Mouse (Mus musculus) kidney, postnatal 0 days (tissue): Measurements from ENCODE around the gene Immp2l. TPM values are rescaled to one million over a fixed set of nuclear protein-coding genes. Genes with fewer than 3 reads are reported as not detected.

Experiments
- ATAC-seq: fragments of 200-750 bp; cut with Nextera tagmentation; replicated peaks from 2 replicates; pipeline ENCODE4 v1.8.0; 2017; ENCODE audit warnings: low read depth, moderate number of reproducible peaks, moderate TSS enrichment, moderate library complexity; ENCODE audit not compliant: low FRiP score
- DNase-seq: peaks from one replicate; pipeline ENCODE4 v3.0.0-alpha.2; 2016; ENCODE audit warnings: low spot score
- H3K27ac ChIP-seq: fragments of 300-500 bp; sonication (generic); 2 replicates; pipeline ENCODE4 v1.5.1; 2014; ENCODE audit warnings: mild to moderate bottlenecking
- H3K27me3 ChIP-seq: fragments of 300-500 bp; sonication (generic); 2 replicates; pipeline ENCODE4 v1.6.1; 2014; ENCODE audit warnings: low read length, mixed read lengths; ENCODE audit not compliant: insufficient read depth
- H3K36me3 ChIP-seq: fragments of 300-500 bp; sonication (generic); 2 replicates; pipeline ENCODE4 v1.6.1; 2014; ENCODE audit warnings: low read length, mixed read lengths; ENCODE audit not compliant: insufficient read depth
- H3K4me1 ChIP-seq: fragments of 300-500 bp; sonication (generic); replicated peaks from 2 replicates; pipeline ENCODE4 v1.6.1; 2014; ENCODE audit warnings: antibody characterized with exemption, low read length, mixed read lengths; ENCODE audit not compliant: insufficient read depth
- H3K4me2 ChIP-seq: fragments of 300-500 bp; sonication (generic); 2 replicates; pipeline ENCODE4 v1.6.1; 2014; ENCODE audit warnings: mild to moderate bottlenecking, low read length, moderate library complexity, mixed read lengths
- H3K4me3 ChIP-seq: fragments of 300-500 bp; sonication (generic); replicated peaks from 2 replicates; pipeline ENCODE4 v1.5.1; 2014; ENCODE audit warnings: low read depth, low read length
- H3K9ac ChIP-seq: fragments of 300-500 bp; sonication (generic); 2 replicates; pipeline ENCODE4 v1.6.1; 2014; ENCODE audit warnings: low read depth, low read length
- H3K9me3 ChIP-seq: fragments of 300-500 bp; sonication (generic); replicated peaks from 2 replicates; pipeline ENCODE4 v1.6.1; 2016; ENCODE audit warnings: low read length, inconsistent platforms, mixed read lengths
- CTCF ChIP-seq: IDR thresholded peaks from 2 replicates; pipeline ENCODE4 v1.5.1; 2016; ENCODE audit warnings: antibody characterized with exemption, low read depth, mild to moderate bottlenecking, moderate library complexity
- WGBS: fragments of 180-500 bp; shearing (Covaris S2); extraction: QIAGEN DNeasy Blood & Tissue Kit; methylation state at CpG from one replicate; pipeline ENCODE4 v1.1.7; 2014; 5-methylcytosine and 5-hydroxymethylcytosine counted together
- polyA plus RNA-seq: library from polyadenylated mRNA; unstranded; fragments of >200 nt; fragmentation: Nextera tagmentation; extraction: Ambion mirVana; gene quantifications from 2 replicates; pipeline ENCODE4 v1.2.1, GENCODE M21; 2015

Gene Immp2l
- polyA plus RNA-seq, 1 experiment from 2014 or later = 8.7 TPM

- Histone ChIP-seq H3K4me2 (no peak overlapping the region), H3K9ac (no peak overlapping the region), H3K4me3 (no peak overlapping the region), H3K27me3 (no peaks in the 10 kb centered on the region), H3K4me1 (no peaks in the 10 kb centered on the region), H3K36me3 (no peaks in the 10 kb centered on the region), H3K27ac (no peak overlapping the region), H3K9me3 (no peaks in the 10 kb centered on the region)
- 86% methylated on average over 3 of the region's 3 CpGs for WGBS
- DNase-seq (no peak), ATAC-seq (no peak)
- no peak for TF ChIP-seq CTCF
These were observed 39.4 kb downstream of the Immp2l start for GRCm38 (mm10) chr12:41063281-41063680.

- 72% methylated on average over 1 of the region's 1 CpGs for WGBS
- no peak for DNase-seq
- H3K9me3 ChIP-seq = no peaks in the 10 kb centered on the region
- H3K36me3 ChIP-seq = no peaks in the 10 kb centered on the region
- H3K27me3 ChIP-seq = no peaks in the 10 kb centered on the region
- H3K27ac ChIP-seq = no peak overlapping the region
- TF ChIP-seq CTCF = no peak
- no peak overlapping the region for H3K4me3 ChIP-seq
- H3K9ac ChIP-seq = no peak overlapping the region
- H3K4me2 ChIP-seq = no peak overlapping the region
- no peaks in the 10 kb centered on the region for H3K4me1 ChIP-seq
- no peak for ATAC-seq
These were observed 58.0 kb downstream of the Immp2l start for GRCm38 (mm10) chr12:41081843-41082242.

- H3K4me2 ChIP-seq = no peak overlapping the region
- ATAC-seq = no peak
- no peak for TF ChIP-seq CTCF
- 69% methylated on average over 2 of the region's 2 CpGs for WGBS
- H3K4me3 ChIP-seq = no peak overlapping the region
- no peaks in the 10 kb centered on the region for H3K4me1 ChIP-seq
- H3K27me3 ChIP-seq = no peaks in the 10 kb centered on the region
- H3K9me3 ChIP-seq = no peaks in the 10 kb centered on the region
- H3K27ac ChIP-seq = no peak overlapping the region
- H3K36me3 ChIP-seq = no peaks in the 10 kb centered on the region
- no peak for DNase-seq
- no peak overlapping the region for H3K9ac ChIP-seq
These were observed 60.6 kb downstream of the Immp2l start for GRCm38 (mm10) chr12:41084370-41085089.

GRCm38 (mm10) chr12:41089931-41090366 lies 66.1 kb downstream of the Immp2l start:
- no peaks in the 10 kb centered on the region for H3K36me3 ChIP-seq
- TF ChIP-seq CTCF = no peak
- WGBS = 81% methylated on average over 5 of the region's 5 CpGs
- no peak overlapping the region for H3K4me3 ChIP-seq
- DNase-seq (no peak), ATAC-seq (no peak)
- no peaks in the 10 kb centered on the region for H3K4me1 ChIP-seq
- no peaks in the 10 kb centered on the region for H3K9me3 ChIP-seq
- no peak overlapping the region for H3K27ac ChIP-seq
- no peaks in the 10 kb centered on the region for H3K27me3 ChIP-seq
- no peak overlapping the region for H3K9ac ChIP-seq
- no peak overlapping the region for H3K4me2 ChIP-seq

- no peak overlapping the region for H3K4me3 ChIP-seq
- H3K9me3 ChIP-seq = no peaks in the 10 kb centered on the region
- H3K27ac ChIP-seq = no peak overlapping the region
- no peaks in the 10 kb centered on the region for H3K27me3 ChIP-seq
- H3K36me3 ChIP-seq = no peaks in the 10 kb centered on the region
- 89% methylated on average over 2 of the region's 2 CpGs for WGBS
- TF ChIP-seq CTCF = no peak
- ATAC-seq (no peak), DNase-seq (no peak)
- H3K4me2 ChIP-seq = no peak overlapping the region
- no peaks in the 10 kb centered on the region for H3K4me1 ChIP-seq
- no peak overlapping the region for H3K9ac ChIP-seq
These were observed 66.9 kb downstream of the Immp2l start for GRCm38 (mm10) chr12:41090771-41091170.

GRCm38 (mm10) chr12:41091316-41091715 lies 67.4 kb downstream of the Immp2l start:
- Histone ChIP-seq H3K4me2 (no peak overlapping the region), H3K4me3 (no peak overlapping the region), H3K9me3 (no peaks in the 10 kb centered on the region), H3K9ac (no peak overlapping the region), H3K36me3 (no peaks in the 10 kb centered on the region), H3K27ac (no peak overlapping the region), H3K27me3 (no peaks in the 10 kb centered on the region), H3K4me1 (no peaks in the 10 kb centered on the region)
- DNase-seq (no peak), ATAC-seq (no peak)
- 79% methylated on average over 2 of the region's 2 CpGs for WGBS
- no peak for TF ChIP-seq CTCF

GRCm38 (mm10) chr12:41096045-41096444 lies 72.2 kb downstream of the Immp2l start:
- no peaks in the 10 kb centered on the region for H3K27me3 ChIP-seq
- TF ChIP-seq CTCF = no peak
- no peaks in the 10 kb centered on the region for H3K9me3 ChIP-seq
- no peak overlapping the region for H3K27ac ChIP-seq
- H3K4me1 ChIP-seq = no peaks in the 10 kb centered on the region
- ATAC-seq = no peak
- H3K4me3 ChIP-seq = no peak overlapping the region
- no peak overlapping the region for H3K9ac ChIP-seq
- 67% methylated on average over 4 of the region's 4 CpGs for WGBS
- H3K4me2 ChIP-seq = no peak overlapping the region
- DNase-seq = no peak
- H3K36me3 ChIP-seq = no peaks in the 10 kb centered on the region
